Mouse (Mus musculus) MEL (cell line): ENCODE results near the gene Atxn7. TPM values are rescaled to one million over a fixed set of nuclear protein-coding genes. Genes with fewer than 3 reads are reported as not detected.

Experiments used
- DNase-seq: peaks from one replicate; pipeline ENCODE4 v3.0.0; 2011; ENCODE audit warnings: low read depth, low spot score
- H3K27ac ChIP-seq: 2 replicates; pipeline ENCODE4 v1.5.1; 2012; ENCODE audit warnings: low read depth, mild to moderate bottlenecking, control low read depth, low read length, moderate library complexity; ENCODE audit not compliant: control insufficient read depth
- H3K27me3 ChIP-seq, 2 experiments: fragments of 150-350 bp in 1 of 2; sonication (generic) in 1 of 2; 2 replicates each; pipeline ENCODE4 v1.6.1; 2012; ENCODE audit warnings: low read length in 2 of 2, mild to moderate bottlenecking in 2 of 2, improper control_type of control experiment in 1 of 2, moderate library complexity in 1 of 2; ENCODE audit not compliant: insufficient read depth in 2 of 2, control insufficient read depth in 1 of 2
- H3K36me3 ChIP-seq, 2 experiments: 2 replicates each; pipeline ENCODE4 v1.6.1; 2012 to 2014; ENCODE audit warnings: low read length in 2 of 2, improper control_type of control experiment in 1 of 2, inconsistent platforms in 1 of 2, mild to moderate bottlenecking in 1 of 2; ENCODE audit not compliant: insufficient read depth in 2 of 2, control insufficient read depth in 1 of 2
- H3K4me1 ChIP-seq, 2 experiments: fragments of 150-350 bp in 1 of 2; sonication (generic) in 1 of 2; 2 replicates each; pipeline ENCODE4 v1.6.1; 2012; ENCODE audit warnings: low read length in 2 of 2, improper control_type of control experiment in 1 of 2, mild to moderate bottlenecking in 1 of 2; ENCODE audit not compliant: insufficient read depth in 2 of 2, control insufficient read depth in 1 of 2
- H3K4me3 ChIP-seq, 2 experiments: fragments of 150-350 bp in 1 of 2; sonication (generic) in 1 of 2; 2 replicates each; pipeline ENCODE4 v1.5.1; 2012; ENCODE audit warnings: low read depth in 2 of 2, low read length in 2 of 2, mild to moderate bottlenecking in 2 of 2, moderate library complexity in 2 of 2, control low read depth in 1 of 2, improper control_type of control experiment in 1 of 2; ENCODE audit not compliant: control insufficient read depth in 1 of 2, insufficient read depth in 1 of 2
- H3K79me2 ChIP-seq: 2 replicates; pipeline ENCODE4 v1.6.1; 2012; ENCODE audit warnings: mild to moderate bottlenecking, low read length, moderate library complexity; ENCODE audit not compliant: control insufficient read depth, poor library complexity, insufficient read depth
- H3K9ac ChIP-seq: 2 replicates; pipeline ENCODE4 v1.6.1; 2012; ENCODE audit warnings: low read depth, mild to moderate bottlenecking, control low read depth, low read length, moderate library complexity; ENCODE audit not compliant: control insufficient read depth, poor library complexity, severe bottlenecking
- H3K9me3 ChIP-seq: fragments of 150-350 bp; sonication (generic); replicated peaks from 2 replicates; pipeline ENCODE4 v1.6.1; 2012; ENCODE audit warnings: mild to moderate bottlenecking, low read length, improper control_type of control experiment, moderate library complexity; ENCODE audit not compliant: insufficient read depth
- GATA1 ChIP-seq: IDR thresholded peaks from 2 replicates; pipeline ENCODE4 v1.6.1; 2011; ENCODE audit warnings: low read depth, low read length, improper control_type of control experiment
- MAFK ChIP-seq: IDR thresholded peaks from 2 replicates; pipeline ENCODE4 v1.6.1; 2011; ENCODE audit warnings: low read depth, mild to moderate bottlenecking, low read length, improper control_type of control experiment, borderline replicate concordance
- MAX ChIP-seq: IDR thresholded peaks from 2 replicates; pipeline ENCODE4 v1.6.1; 2011; ENCODE audit warnings: low read length, improper control_type of control experiment
- MYB ChIP-seq: IDR thresholded peaks from 2 replicates; pipeline ENCODE4 v1.6.1; 2011; ENCODE audit warnings: mild to moderate bottlenecking, low read depth, low read length, improper control_type of control experiment
- SIN3A ChIP-seq: IDR thresholded peaks from 2 replicates; pipeline ENCODE4 v1.6.1; 2012; ENCODE audit warnings: low read length, improper control_type of control experiment, inconsistent platforms
- TBP ChIP-seq: IDR thresholded peaks from 2 replicates; pipeline ENCODE4 v1.8.0; 2011; ENCODE audit warnings: low read depth, low read length, improper control_type of control experiment
- TCF12 ChIP-seq: IDR thresholded peaks from 2 replicates; pipeline ENCODE4 v1.6.1; 2014; ENCODE audit warnings: low read depth, mild to moderate bottlenecking, inconsistent platforms, low read length, improper control_type of control experiment, moderate library complexity
- USF2 ChIP-seq, 2 experiments: IDR thresholded peaks; 2 replicates each; pipeline ENCODE4 v1.6.1; 2011 to 2012; ENCODE audit warnings: improper control_type of control experiment in 2 of 2, low read length in 2 of 2, borderline replicate concordance in 1 of 2, inconsistent platforms in 1 of 2, low read depth in 1 of 2, mild to moderate bottlenecking in 1 of 2; ENCODE audit not compliant: insufficient read depth in 1 of 2
- polyA plus RNA-seq, 2 experiments: library from polyadenylated mRNA; stranded (reverse) in 1 of 2; unstranded in 1 of 2; fragments of >175 nt in 1 of 2; fragments of >200 nt in 1 of 2; gene quantifications; 2 replicates each; pipeline versions ENCODE4 v1.2.1 to v1.2.4; 2012; ENCODE audit warnings: low replicate concordance in 2 of 2, low read depth in 1 of 2; ENCODE audit not compliant: insufficient read length in 2 of 2, insufficient read depth in 1 of 2, missing spikeins in 1 of 2
- total RNA-seq: library from RNA; depleted of rRNA; stranded (reverse); fragments of 300-350 nt; gene quantifications from 2 replicates; pipeline ENCODE4 v1.2.3, GENCODE M21; 2012

The Atxn7 gene
- total and polyA plus RNA-seq, 3 experiments = 2.3 to 7.7 TPM; not detected in 1

GRCm38 (mm10) chr14:13962476-13962875 lies 1.2 kb downstream of the Atxn7 start:
- peak overlapping the region; percentile 82 to 98 for H3K4me3 ChIP-seq
- TF ChIP-seq SIN3A (0 out of 2 replicates have a peak, but pooled peaks have one; percentile 10), TCF12 (no peak)
- no peaks in the 10 kb centered on the region for H3K9me3 ChIP-seq
- H3K9ac ChIP-seq = peak overlapping the region; percentile 60
- H3K79me2 ChIP-seq = peaks cover 25% of the 10 kb centered on the region
- peaks cover 0 to 5% of the 10 kb centered on the region in 2 experiments; a peak in 2 of 4 replicates for H3K4me1 ChIP-seq
- no peaks in the 10 kb centered on the region for H3K27me3 ChIP-seq
- peak overlapping the region; percentile 43; the same call in 1 of the 2 replicates for H3K27ac ChIP-seq
- H3K36me3 ChIP-seq = peaks cover 0 to 13% of the 10 kb centered on the region in 2 experiments; a peak in 2 of 4 replicates
- DNase-seq = peak; percentile 49

GRCm38 (mm10) chr14:13963527-13963926 lies 2.3 kb downstream of the Atxn7 start:
- Histone ChIP-seq H3K4me3 (peak overlapping the region in 1 of 2 experiments; percentile 55; a peak in 3 of 4 replicates), H3K27me3 (no peaks in the 10 kb centered on the region), H3K36me3 (peaks cover 0 to 13% of the 10 kb centered on the region in 2 experiments; a peak in 2 of 4 replicates), H3K79me2 (peaks cover 19% of the 10 kb centered on the region), H3K27ac (no peak overlapping the region), H3K9ac (0 out of 2 replicates have a peak overlapping the region, but pooled peaks have one; percentile 41), H3K9me3 (no peaks in the 10 kb centered on the region), H3K4me1 (peaks cover 0 to 5% of the 10 kb centered on the region in 2 experiments; a peak in 2 of 4 replicates)
- peak; percentile 14; the same call in 1 of the 2 replicates for TF ChIP-seq GATA1
- TF ChIP-seq SIN3A = no peak
- no peak for TF ChIP-seq MAX
- TF ChIP-seq MAFK = peak; percentile 52; the same call in 1 of the 2 replicates
- TF ChIP-seq TBP = peak; percentile 96
- peak; percentile 76 for DNase-seq

- no peak overlapping the region for H3K4me3 ChIP-seq
- no peaks in the 10 kb centered on the region for H3K27me3 ChIP-seq
- TF ChIP-seq MAFK = no peak
- no peak for TF ChIP-seq MYB
- TF ChIP-seq USF2 (IDR thresholded peaks at IDR 0.05; ENCODE audit: borderline replicate concordance in 1 of 2, insufficient read depth in 1 of 2, low read depth in 1 of 2, low read length in 2 of 2) = no peak
- TF ChIP-seq MAX = no peak
- peaks cover 0 to 6% of the 10 kb centered on the region in 2 experiments; a peak in 3 of 4 replicates for H3K4me1 ChIP-seq
- peaks cover 0 to 8% of the 10 kb centered on the region in 2 experiments; a peak in 2 of 4 replicates for H3K36me3 ChIP-seq
- no peak for DNase-seq
- no peaks in the 10 kb centered on the region for H3K79me2 ChIP-seq
- H3K27ac ChIP-seq = no peak overlapping the region
- H3K9ac ChIP-seq = no peak overlapping the region
- H3K9me3 ChIP-seq = no peaks in the 10 kb centered on the region
These were observed 6.4 kb downstream of the Atxn7 start for GRCm38 (mm10) chr14:13967607-13968006.
